Mouse (Mus musculus) heart, postnatal 0 days (tissue): Measurements from ENCODE around the gene Lsm12.

ENCODE experiments used
- CTCF ChIP-seq: IDR thresholded peaks from 2 replicates; pipeline ENCODE4 v1.5.1; 2016; ENCODE audit warnings: antibody characterized with exemption, control low read depth, low read depth
- EP300 ChIP-seq: IDR thresholded peaks from 2 replicates; pipeline ENCODE4 v1.6.1; 2016; ENCODE audit warnings: antibody characterized with exemption, low read depth

GRCm38 (mm10) chr11:102117386-102117785 is 67.7 kb downstream of the Lsm12 start:
- no peak for TF ChIP-seq CTCF
- no peak for TF ChIP-seq EP300
